Mouse (Mus musculus): Measurements from ENCODE around the gene Gpr1.
"Not testable (repeated sequence)": the region's sequence is repeated elsewhere in the genome, so short reads cannot be mapped to it uniquely, and the experiment has no call there.

DNA sequence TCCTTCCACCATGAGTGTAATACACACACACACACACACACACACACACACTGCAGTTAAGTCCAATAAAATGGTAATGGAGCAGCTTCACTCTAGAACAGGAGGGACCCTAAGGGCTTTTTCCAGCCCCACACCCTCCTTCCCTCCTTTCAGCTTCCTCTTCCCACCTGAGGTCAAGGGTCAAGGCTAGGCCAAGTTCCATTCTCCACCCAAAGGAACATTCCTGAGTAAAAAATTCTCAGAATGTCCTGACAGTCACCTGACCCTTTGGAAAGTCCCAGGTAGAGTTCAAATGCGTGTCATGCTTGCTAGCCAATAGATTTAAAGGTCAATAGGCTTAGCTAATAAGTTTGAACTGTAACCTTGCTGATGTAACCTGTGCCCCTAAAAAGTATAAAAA lies 75.8 kb downstream of the Gpr1 start:
- not testable (repeated sequence) for TF ChIP-seq USF1 (IDR thresholded peaks at IDR 0.05; ENCODE audit: low read depth); SRF (IDR thresholded peaks at IDR 0.05; ENCODE audit: control insufficient read depth, insufficient read length, low read depth); POLR2A (IDR thresholded peaks at IDR 0.05; ENCODE audit: insufficient read length, low read depth); TCF12 (IDR thresholded peaks at IDR 0.05; ENCODE audit: insufficient read depth, poor library complexity, severe bottlenecking); MAX (IDR thresholded peaks at IDR 0.05; ENCODE audit: low read depth); E2F4 (IDR thresholded peaks at IDR 0.05; ENCODE audit: insufficient read depth)
